Mouse (Mus musculus) thymus, adult 2 months (tissue): ENCODE measurements at regions not wholly inside any gene's neighbourhood (a gene's known extent, or its start where the extent isn't known, plus 50 kb on each side); places are given as distances from the start of the nearest gene placed in this dataset.

ENCODE experiments used
- DNase-seq: peaks from one replicate; pipeline ENCODE4 v3.0.0; 2021
- H3K27ac ChIP-seq: fragments of 200-500 bp; 2 replicates; pipeline ENCODE4 v1.5.1; 2012; ENCODE audit warnings: low read length, control low read depth; ENCODE audit not compliant: control insufficient read depth, insufficient read depth
- H3K27me3 ChIP-seq: fragments of 200-500 bp; 2 replicates; pipeline ENCODE4 v1.6.1; 2012; ENCODE audit warnings: mild to moderate bottlenecking, low read length, moderate library complexity, mixed read lengths; ENCODE audit not compliant: control insufficient read depth, insufficient read depth
- H3K36me3 ChIP-seq: fragments of 200-500 bp; 2 replicates; pipeline ENCODE4 v1.6.1; 2012; ENCODE audit warnings: mild to moderate bottlenecking, low read length, moderate library complexity; ENCODE audit not compliant: control insufficient read depth, insufficient read depth
- H3K4me1 ChIP-seq: fragments of 200-500 bp; replicated peaks from 2 replicates; pipeline ENCODE4 v1.6.1; 2012; ENCODE audit warnings: low read length; ENCODE audit not compliant: control insufficient read depth, insufficient read depth
- H3K4me3 ChIP-seq: fragments of 200-500 bp; 2 replicates; pipeline ENCODE4 v1.5.1; 2012; ENCODE audit warnings: mild to moderate bottlenecking, low read length, control low read depth, moderate library complexity; ENCODE audit not compliant: control insufficient read depth, insufficient read depth
- CTCF ChIP-seq: fragments of 200-500 bp; IDR thresholded peaks from 2 replicates; pipeline ENCODE4 v1.5.1; 2012; ENCODE audit warnings: mild to moderate bottlenecking, control low read depth, low read length, moderate library complexity, borderline replicate concordance; ENCODE audit not compliant: control insufficient read depth, poor library complexity, insufficient read depth; ENCODE audit errors: extremely low read depth
- POLR2A ChIP-seq: fragments of 200-500 bp; IDR thresholded peaks from 2 replicates; pipeline ENCODE4 v1.6.1; 2012; ENCODE audit warnings: mild to moderate bottlenecking, low read length, control low read depth, moderate library complexity; ENCODE audit not compliant: control insufficient read depth, poor library complexity, insufficient read depth; ENCODE audit errors: extremely low read depth
- WGBS: fragments of 180-500 bp; shearing (Covaris S2); methylation state at CpG from one replicate; pipeline ENCODE4 v1.1.7; 2018; 5-methylcytosine and 5-hydroxymethylcytosine counted together

- DNase-seq, result no peak
- Histone ChIP-seq H3K36me3 (no peaks in the 10 kb centered on the region), H3K4me3 (no peak overlapping the region), H3K27me3 (no peaks in the 10 kb centered on the region), H3K4me1 (no peaks in the 10 kb centered on the region), H3K27ac (no peak overlapping the region)
- 80% methylated on average over 5 of the region's 5 CpGs for WGBS
- TF ChIP-seq CTCF (no peak), POLR2A (no peak)
These were observed 506.9 kb downstream of the Tshz3 start for GRCm38 (mm10) chr7:37204800-37205199.

GRCm38 (mm10) chr7:37208305-37208704 lies 510.4 kb downstream of the Tshz3 start:
- 91% methylated on average over 7 of the region's 7 CpGs for WGBS

DNA sequence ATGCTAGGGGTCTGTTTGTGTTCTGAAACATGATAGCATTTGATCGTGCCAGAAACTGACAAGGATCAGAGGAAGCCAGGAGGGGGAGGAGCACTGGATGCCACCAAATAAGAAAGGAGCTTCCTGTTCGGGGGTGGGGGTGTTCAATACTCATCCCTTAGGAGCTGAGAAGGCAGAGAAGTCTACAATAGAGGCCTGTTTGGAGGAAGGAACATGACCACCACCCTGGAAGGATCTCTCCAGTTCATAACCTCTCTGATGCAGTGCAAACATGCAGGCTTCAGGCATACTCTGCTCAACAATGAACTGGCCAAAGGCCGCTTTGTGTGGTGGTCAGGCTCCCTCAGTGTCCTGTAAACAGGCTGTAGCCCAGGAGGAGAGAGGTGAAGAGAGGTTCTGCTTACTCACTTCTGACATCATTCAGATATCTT lies 515.8 kb downstream of the Tshz3 start:
- no peak overlapping the region for H3K27ac ChIP-seq
- WGBS, result 39% methylated on average over 3 of the region's 3 CpGs
- H3K36me3 ChIP-seq, result no peaks in the 10 kb centered on the region
- no peaks in the 10 kb centered on the region for H3K4me1 ChIP-seq
- no peaks in the 10 kb centered on the region for H3K27me3 ChIP-seq
- H3K4me3 ChIP-seq, result no peak overlapping the region
- TF ChIP-seq CTCF, result no peak
- no peak for TF ChIP-seq POLR2A
- no peak for DNase-seq

More at GRCm38 (mm10) chr7:37208305-37208704, 510.4 kb downstream of the Tshz3 start:
- TF ChIP-seq CTCF (no peak), POLR2A (no peak)
- H3K4me3 ChIP-seq, result no peak overlapping the region
- H3K4me1 ChIP-seq, result no peaks in the 10 kb centered on the region
- H3K27ac ChIP-seq, result no peak overlapping the region
- H3K36me3 ChIP-seq, result no peaks in the 10 kb centered on the region
- no peak for DNase-seq
- H3K27me3 ChIP-seq, result no peaks in the 10 kb centered on the region

- Histone ChIP-seq H3K27ac (no peak overlapping the region), H3K4me3 (no peak overlapping the region), H3K4me1 (no peaks in the 10 kb centered on the region), H3K27me3 (no peaks in the 10 kb centered on the region), H3K36me3 (no peaks in the 10 kb centered on the region)
- 91% methylated on average over 6 of the region's 6 CpGs for WGBS
- TF ChIP-seq CTCF, result no peak
- TF ChIP-seq POLR2A, result no peak
- no peak for DNase-seq
These were observed 517.6 kb downstream of the Tshz3 start for GRCm38 (mm10) chr7:37215498-37215897.

GRCm38 (mm10) chr7:37220476-37220875 lies 522.6 kb downstream of the Tshz3 start:
- Histone ChIP-seq H3K4me1 (no peaks in the 10 kb centered on the region), H3K27ac (no peak overlapping the region), H3K4me3 (no peak overlapping the region), H3K27me3 (no peaks in the 10 kb centered on the region), H3K36me3 (no peaks in the 10 kb centered on the region)
- no peak for DNase-seq
- TF ChIP-seq CTCF, result no peak
- no peak for TF ChIP-seq POLR2A
- WGBS, result 97% methylated on average over 5 of the region's 5 CpGs

DNA sequence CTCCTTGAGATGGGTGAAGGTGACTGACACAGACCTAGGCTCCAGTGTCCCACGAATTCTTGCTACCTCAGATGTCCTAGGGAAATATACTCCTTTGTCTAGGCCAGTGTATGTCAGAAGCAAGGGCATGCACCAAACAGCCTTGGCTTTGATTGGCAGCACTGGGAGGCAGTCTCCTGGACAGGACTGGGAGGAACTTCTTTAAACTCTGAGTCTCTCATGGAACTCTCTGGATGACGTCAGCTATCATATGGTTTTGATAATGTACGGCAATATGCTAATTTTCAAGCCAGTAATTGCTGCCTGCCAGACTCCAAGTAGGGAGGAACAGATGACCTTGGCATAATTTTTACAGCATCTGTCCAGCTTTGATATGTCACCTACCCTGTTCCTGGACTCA lies 528.5 kb downstream of the Tshz3 start:
- H3K27me3 ChIP-seq, result no peaks in the 10 kb centered on the region
- no peak overlapping the region for H3K4me3 ChIP-seq
- H3K27ac ChIP-seq, result no peak overlapping the region
- H3K36me3 ChIP-seq, result no peaks in the 10 kb centered on the region
- WGBS, result 88% methylated on average over 3 of the region's 3 CpGs
- DNase-seq, result no peak
- TF ChIP-seq CTCF (no peak), POLR2A (no peak)
- H3K4me1 ChIP-seq, result no peaks in the 10 kb centered on the region

DNA sequence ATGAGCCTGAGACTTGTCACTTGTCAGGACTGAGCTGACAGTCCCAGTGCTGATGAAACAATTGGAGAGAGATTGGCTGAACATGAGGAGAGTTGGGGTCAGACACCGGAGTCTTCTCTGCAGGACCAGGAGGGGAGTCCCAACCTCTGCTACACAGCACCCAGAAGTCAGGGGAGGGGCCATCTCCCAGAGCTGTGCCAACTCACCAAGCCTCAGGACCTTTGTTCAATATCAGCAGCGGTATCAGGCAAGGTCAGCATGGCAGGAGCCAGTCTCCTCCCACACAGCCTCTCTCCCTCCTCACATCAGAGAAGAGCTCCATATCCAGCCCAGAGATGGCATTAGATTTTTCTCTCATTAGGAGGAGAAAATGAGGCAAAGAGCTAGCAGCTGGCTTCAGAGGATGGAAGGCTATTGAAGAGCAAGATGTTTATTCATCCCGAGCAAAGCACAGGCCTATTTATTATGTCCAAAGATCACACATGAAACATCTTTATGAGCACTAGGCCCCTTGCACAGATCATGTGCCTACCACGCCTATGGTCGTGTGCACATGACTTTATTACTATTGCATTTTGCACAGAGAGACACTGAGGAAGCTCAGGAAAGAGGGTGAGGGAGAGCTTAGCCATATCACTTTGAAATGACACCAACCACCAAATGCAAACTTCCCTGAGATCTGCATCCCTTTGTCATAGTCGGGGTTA lies 532.9 kb downstream of the Tshz3 start:
- H3K4me3 ChIP-seq, result no peak overlapping the region
- H3K4me1 ChIP-seq, result no peaks in the 10 kb centered on the region
- H3K27me3 ChIP-seq, result no peaks in the 10 kb centered on the region
- TF ChIP-seq CTCF, result no peak
- TF ChIP-seq POLR2A, result no peak
- no peak for DNase-seq
- WGBS, result 92% methylated on average over 6 of the region's 6 CpGs
- no peaks in the 10 kb centered on the region for H3K36me3 ChIP-seq
- H3K27ac ChIP-seq, result no peak overlapping the region
